Mouse (Mus musculus): ENCODE measurements around the gene Gzmm.
"Not testable (repeated sequence)": the region's sequence is repeated elsewhere in the genome, so short reads cannot be mapped to it uniquely, and the experiment has no call there.

Gzmm gene

GRCm38 (mm10) chr10:79681591-79682245 lies 7.1 kb upstream of the Gzmm start, which contains the start of gene Cdc34:
Cdc34 (plus strand) TSS chr10:79682195.
- peak; percentile 99 to 100 for DNase-seq

- DNase-seq = peak in 1 of 2 experiments; percentile 43
Observed at GRCm38 (mm10) chr10:79682551-79682915, 6.3 kb upstream of the Gzmm start.

GRCm38 (mm10) chr10:79682916-79683582 lies 5.8 kb upstream of the Gzmm start:
- DNase-seq = peak; percentile 67 to 87

GRCm38 (mm10) chr10:79683726-79684640 lies 4.8 kb upstream of the Gzmm start:
- peak; percentile 28 to 43 for DNase-seq

- no peak for DNase-seq
Observed at GRCm38 (mm10) chr10:79684770-79685600, 3.8 kb upstream of the Gzmm start.

GRCm38 (mm10) chr10:79686219-79686618 lies 2.6 kb upstream of the Gzmm start:
- DNase-seq = no peak

GRCm38 (mm10) chr10:79686691-79687090 lies 2.1 kb upstream of the Gzmm start:
- no peak for DNase-seq

GRCm38 (mm10) chr10:79687513-79687912 lies 1.3 kb upstream of the Gzmm start:
- no peak for DNase-seq

GRCm38 (mm10) chr10:79689178-79689577 lies 358 bp downstream of the Gzmm start:
- DNase-seq = no peak

GRCm38 (mm10) chr10:79691986-79692548 lies 3.2 kb downstream of the Gzmm start:
- DNase-seq = no peak

- no peak for DNase-seq
Observed at GRCm38 (mm10) chr10:79693580-79694378, 5.0 kb downstream of the Gzmm start.

GRCm38 (mm10) chr10:79694379-79694655 lies 5.5 kb downstream of the Gzmm start:
- DNase-seq = no peak

GRCm38 (mm10) chr10:79695231-79696128 lies 6.7 kb downstream of the Gzmm start:
- peak; percentile 79 to 93 for DNase-seq

GRCm38 (mm10) chr10:79696129-79696651 lies 7.4 kb downstream of the Gzmm start:
- DNase-seq = peak; percentile 20 to 43

- DNase-seq = no peak
Observed at GRCm38 (mm10) chr10:79697916-79698315, 9.1 kb downstream of the Gzmm start.

- no peak for DNase-seq
Observed at GRCm38 (mm10) chr10:79698459-79698858, 9.6 kb downstream of the Gzmm start.

GRCm38 (mm10) chr10:79700676-79701075 lies 11.9 kb downstream of the Gzmm start:
- DNase-seq = no peak

- peak; percentile 53 to 60 for DNase-seq
Observed at GRCm38 (mm10) chr10:79701443-79702129, 12.8 kb downstream of the Gzmm start.

GRCm38 (mm10) chr10:79702970-79703369 lies 14.2 kb downstream of the Gzmm start:
- DNase-seq = not testable (repeated sequence)

Measured in kidney, postnatal 36 days (tissue).